Mouse (Mus musculus): ENCODE measurements around the gene Maip1. TPM values are rescaled to one million over a fixed set of nuclear protein-coding genes. Genes with fewer than 3 reads are reported as not detected.
A peak's percentile ranks its signal among the peaks of the same experiment; 100 is the strongest.

The Maip1 gene
- total RNA-seq (2017): 6.3 and 7.6 TPM in 2 replicates

- peak; percentile 89 for ATAC-seq (ENCODE audit: extremely low read depth, insufficient number of reproducible peaks, low FRiP score, poor library complexity, severe bottlenecking)
Measured at GRCm38 (mm10) chr1:57406187-57407151, at the start of gene Maip1, which contains the start of gene Tyw5. Gene Maip1, plus strand, starts transcription at chr1:57406328. Gene Tyw5, minus strand, starts transcription at chr1:57407101.

DNA sequence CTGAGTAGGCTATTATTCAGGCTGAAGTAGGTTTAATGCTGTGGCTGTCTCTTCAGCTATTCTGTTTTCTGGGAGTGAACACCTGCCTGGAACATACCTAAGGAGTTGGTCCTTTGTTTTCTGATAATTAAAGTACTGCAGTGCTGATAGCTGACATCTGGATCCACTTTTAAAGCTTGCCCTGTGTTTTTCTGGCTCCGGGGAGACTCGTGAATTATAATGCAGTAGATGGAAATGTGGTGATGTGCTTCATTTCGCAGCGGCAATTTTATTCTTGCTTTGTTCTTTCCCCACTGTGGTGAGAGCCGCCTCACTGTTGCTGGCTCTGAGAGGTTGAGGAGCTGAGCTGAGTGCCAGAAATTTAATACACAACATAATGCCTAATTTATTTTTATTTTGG, 47.6 kb upstream of the Maip1 start:
- ATAC-seq (ENCODE audit: extremely low read depth, insufficient number of reproducible peaks, low FRiP score, poor library complexity, severe bottlenecking): no peak

GRCm38 (mm10) chr1:57367446-57367845, 38.7 kb upstream of the Maip1 start:
- ATAC-seq (ENCODE audit: extremely low read depth, insufficient number of reproducible peaks, low FRiP score, poor library complexity, severe bottlenecking): no peak

DNA sequence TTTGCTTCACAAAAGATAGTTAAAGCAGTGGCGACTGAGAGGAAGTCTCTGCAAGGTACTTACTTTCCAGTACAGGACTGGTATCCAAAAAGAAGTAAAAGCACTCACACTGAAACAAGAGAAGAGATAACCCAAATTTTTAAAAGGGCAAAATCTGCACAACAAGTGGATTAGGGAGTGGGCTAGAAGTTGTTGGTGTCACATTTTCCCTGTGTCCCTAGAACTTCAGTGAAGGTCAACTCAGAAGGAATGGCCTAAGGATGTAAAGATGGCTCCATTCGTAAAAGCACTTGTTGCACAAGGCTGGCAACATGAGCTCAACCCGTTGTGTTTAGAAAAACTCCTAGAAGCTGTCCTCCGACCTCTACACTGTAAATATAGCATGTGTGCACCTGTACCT, 37.0 kb upstream of the Maip1 start:
- ATAC-seq (ENCODE audit: extremely low read depth, insufficient number of reproducible peaks, low FRiP score, poor library complexity, severe bottlenecking): no peak

- ATAC-seq (ENCODE audit: extremely low read depth, insufficient number of reproducible peaks, low FRiP score, poor library complexity, severe bottlenecking): peak; percentile 80; the same call in 1 of the 2 replicates
Measured at GRCm38 (mm10) chr1:57370451-57370850, 35.7 kb upstream of the Maip1 start.

GRCm38 (mm10) chr1:57375276-57375675, 30.9 kb upstream of the Maip1 start:
- no peak for ATAC-seq (ENCODE audit: extremely low read depth, insufficient number of reproducible peaks, low FRiP score, poor library complexity, severe bottlenecking)

DNA sequence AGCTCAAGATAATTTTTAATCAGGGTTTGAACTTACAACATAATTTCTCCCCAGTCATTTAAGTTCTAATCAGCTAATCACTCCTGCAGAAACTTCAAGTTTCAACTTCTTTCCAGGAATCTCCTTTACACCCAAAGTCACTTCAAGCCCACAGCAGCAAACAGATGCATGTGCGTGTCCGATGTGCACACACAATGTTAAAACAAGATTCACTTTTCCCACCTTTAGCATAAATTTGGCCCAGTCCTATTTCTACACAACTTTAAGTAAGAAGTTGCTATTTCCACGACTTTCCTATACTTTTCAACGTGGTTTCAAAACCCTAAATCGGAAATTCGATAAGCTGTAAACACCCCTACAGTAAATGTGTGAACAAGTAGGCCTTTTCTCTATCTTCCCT, 29.3 kb upstream of the Maip1 start:
- ATAC-seq (ENCODE audit: extremely low read depth, insufficient number of reproducible peaks, low FRiP score, poor library complexity, severe bottlenecking): no peak

DNA sequence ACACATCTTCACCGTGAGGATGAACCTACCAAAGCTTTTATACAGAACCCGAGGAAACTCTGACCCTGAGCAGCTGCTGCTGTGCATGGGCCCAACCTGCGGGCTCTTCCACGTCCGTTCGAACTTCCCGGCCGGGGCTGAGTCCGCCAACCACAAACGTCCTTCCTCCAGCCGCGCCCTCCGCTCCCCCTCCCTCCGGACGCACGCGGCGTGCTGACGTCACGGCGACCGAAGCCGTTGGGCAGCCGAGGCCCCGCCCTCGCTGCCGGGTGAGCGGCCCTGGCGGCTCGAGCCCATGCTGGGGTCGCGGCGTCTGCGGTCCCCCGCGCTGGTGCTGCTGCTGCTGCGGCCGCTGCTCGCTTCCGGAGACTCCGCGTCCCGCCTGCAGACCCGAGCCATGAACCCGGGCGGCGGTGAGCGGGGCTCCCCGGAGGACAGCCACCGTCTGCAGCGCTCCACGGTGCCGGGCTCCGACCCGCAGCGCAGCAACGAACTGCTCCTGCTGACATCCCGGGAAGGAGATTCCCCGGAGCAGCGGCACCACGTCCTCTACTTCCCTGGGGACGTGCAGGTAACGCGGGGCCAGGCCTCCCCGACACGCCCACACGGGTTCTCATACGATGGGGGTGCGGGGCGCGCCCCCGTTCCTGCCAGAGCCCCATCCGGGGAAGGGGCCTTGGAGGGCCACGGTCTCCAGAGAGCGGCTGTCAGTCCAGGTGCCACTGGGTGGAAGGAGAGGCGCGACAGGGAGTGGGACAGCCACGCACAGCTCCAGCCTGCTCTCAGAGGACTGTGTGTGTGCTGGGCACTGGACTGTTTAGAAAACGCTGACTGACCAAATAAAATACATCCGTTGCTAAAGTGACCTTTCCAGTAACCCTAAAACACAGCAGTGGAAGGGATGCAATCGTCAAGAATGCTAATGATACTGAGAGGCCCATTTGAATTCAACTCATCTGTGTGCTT, 28.5 kb upstream of the Maip1 start, which contains the start of gene 1700066M21Rik:
Gene 1700066M21Rik (plus strand): TSS at position 245 of the 966 bp plus-strand sequence.
- peak; percentile 96 for ATAC-seq (ENCODE audit: extremely low read depth, insufficient number of reproducible peaks, low FRiP score, poor library complexity, severe bottlenecking)

DNA sequence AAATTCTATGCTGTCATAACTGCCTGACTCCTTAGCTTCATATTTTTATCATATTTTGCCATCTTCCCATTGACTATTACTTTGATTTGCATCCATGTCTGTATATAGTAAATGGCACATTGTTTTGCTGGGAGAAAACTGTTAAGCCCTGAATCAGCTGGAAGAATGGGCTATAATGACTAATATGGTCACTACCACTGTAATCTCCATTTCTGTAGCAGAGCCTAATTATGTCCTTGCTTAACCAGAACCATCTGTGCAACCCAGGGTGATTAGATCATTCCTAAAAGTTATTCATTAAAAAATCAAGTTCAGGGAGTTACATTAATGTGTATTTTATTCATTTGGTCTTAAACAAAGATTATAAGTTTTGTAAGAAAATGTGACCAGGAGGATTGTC, 19.6 kb upstream of the Maip1 start:
- ATAC-seq (ENCODE audit: extremely low read depth, insufficient number of reproducible peaks, low FRiP score, poor library complexity, severe bottlenecking): no peak

DNA sequence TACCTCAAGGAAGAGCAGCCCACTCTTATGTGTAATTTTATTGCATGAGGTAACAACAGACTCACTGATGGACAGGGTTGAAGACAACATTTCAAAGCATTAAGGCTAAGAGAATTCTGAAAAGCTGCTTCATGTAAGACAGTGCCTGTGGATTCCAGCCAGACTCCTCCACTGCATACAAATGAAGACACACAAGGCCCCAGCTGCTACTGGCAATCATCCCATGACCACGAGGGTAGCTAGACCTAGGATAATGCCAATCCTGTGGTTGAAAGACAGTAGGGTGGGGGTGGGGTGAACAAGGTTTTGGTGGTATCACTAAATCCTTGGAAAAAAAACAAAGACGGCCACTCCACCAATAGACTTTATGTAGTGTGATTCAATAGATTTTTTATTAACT, 18.3 kb upstream of the Maip1 start:
- ATAC-seq (ENCODE audit: extremely low read depth, insufficient number of reproducible peaks, low FRiP score, poor library complexity, severe bottlenecking): no peak

- no peak for ATAC-seq (ENCODE audit: extremely low read depth, insufficient number of reproducible peaks, low FRiP score, poor library complexity, severe bottlenecking)
Measured at GRCm38 (mm10) chr1:57388402-57389155, 17.5 kb upstream of the Maip1 start.

GRCm38 (mm10) chr1:57390993-57391790, 14.9 kb upstream of the Maip1 start:
- ATAC-seq (ENCODE audit: extremely low read depth, insufficient number of reproducible peaks, low FRiP score, poor library complexity, severe bottlenecking): no peak

DNA sequence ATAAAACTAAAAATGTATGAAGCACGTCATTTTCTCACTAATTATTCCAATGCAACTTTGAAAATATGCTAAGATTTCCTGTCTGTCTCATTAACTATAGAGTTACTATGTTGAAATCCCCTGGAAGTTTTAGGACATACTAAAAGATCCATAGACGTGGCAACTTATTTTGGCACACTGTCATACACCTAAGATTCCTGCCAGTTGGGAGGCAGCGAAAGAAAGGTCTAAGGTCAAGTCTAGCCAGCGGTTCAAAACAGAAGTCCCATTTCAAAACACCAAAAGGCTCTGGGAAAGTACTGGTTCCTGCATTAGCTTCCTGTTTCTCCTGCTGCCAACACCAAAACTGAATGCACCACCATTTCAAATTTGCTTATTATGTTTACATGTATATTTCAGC, 13.7 kb upstream of the Maip1 start:
- ATAC-seq (ENCODE audit: extremely low read depth, insufficient number of reproducible peaks, low FRiP score, poor library complexity, severe bottlenecking): no peak

- peak; percentile 72; the same call in 1 of the 2 replicates for ATAC-seq (ENCODE audit: extremely low read depth, insufficient number of reproducible peaks, low FRiP score, poor library complexity, severe bottlenecking)
Measured at GRCm38 (mm10) chr1:57394051-57394450, 12.1 kb upstream of the Maip1 start.

DNA sequence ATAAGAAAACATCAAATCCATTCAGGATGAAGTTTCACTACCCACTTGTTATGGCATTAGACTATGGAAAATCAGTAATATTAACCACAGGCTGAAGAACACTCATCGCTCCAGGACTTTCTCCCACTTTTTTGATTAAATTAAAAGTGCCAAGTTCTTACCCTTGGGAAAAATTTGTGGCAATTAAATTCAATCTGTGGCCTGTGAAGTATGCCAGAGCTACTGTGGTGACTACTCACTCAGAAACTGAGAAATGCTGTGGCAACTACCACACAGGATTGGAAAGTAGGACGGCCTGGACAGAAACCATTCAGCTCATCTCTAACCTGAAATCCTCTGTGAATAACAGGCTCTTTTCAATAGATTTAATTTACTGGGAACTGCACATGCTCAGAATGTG, 5.8 kb upstream of the Maip1 start:
- ATAC-seq (ENCODE audit: extremely low read depth, insufficient number of reproducible peaks, low FRiP score, poor library complexity, severe bottlenecking): no peak

DNA sequence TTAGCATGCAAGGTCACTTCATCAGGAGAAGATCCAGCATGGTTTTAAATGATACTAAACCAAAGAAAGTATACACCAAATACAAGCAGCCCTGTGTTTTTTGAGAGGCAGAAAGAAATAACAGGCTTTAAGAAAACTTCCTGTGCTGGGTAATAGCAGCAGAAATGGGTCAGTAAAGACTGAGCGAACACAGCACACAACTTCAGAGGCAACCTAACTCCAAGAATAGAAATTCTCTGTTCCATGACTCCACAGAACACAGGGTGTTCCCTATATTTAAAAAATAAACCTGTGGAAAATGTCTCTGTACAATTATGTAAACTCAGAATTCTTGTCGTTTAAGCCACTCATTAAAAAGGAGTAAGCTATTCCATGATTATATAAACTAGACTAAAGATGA, 5.3 kb upstream of the Maip1 start:
- no peak for ATAC-seq (ENCODE audit: extremely low read depth, insufficient number of reproducible peaks, low FRiP score, poor library complexity, severe bottlenecking)

- ATAC-seq (ENCODE audit: extremely low read depth, insufficient number of reproducible peaks, low FRiP score, poor library complexity, severe bottlenecking): no peak
Measured at GRCm38 (mm10) chr1:57402116-57402515, 4.0 kb upstream of the Maip1 start.

- ATAC-seq (ENCODE audit: extremely low read depth, insufficient number of reproducible peaks, low FRiP score, poor library complexity, severe bottlenecking): no peak
Measured at GRCm38 (mm10) chr1:57408994-57409393, 2.9 kb downstream of the Maip1 start.

All from neutrophil, adult 5-6 weeks (primary cell).